Mouse (Mus musculus): ENCODE results near the gene Abcc6. TPM values are rescaled to one million over a fixed set of nuclear protein-coding genes. Genes with fewer than 3 reads are reported as not detected.

Abcc6 gene
- total and polyA plus RNA-seq, 2 experiments from 2014 or later = 0.55 to 0.58 TPM

DNA sequence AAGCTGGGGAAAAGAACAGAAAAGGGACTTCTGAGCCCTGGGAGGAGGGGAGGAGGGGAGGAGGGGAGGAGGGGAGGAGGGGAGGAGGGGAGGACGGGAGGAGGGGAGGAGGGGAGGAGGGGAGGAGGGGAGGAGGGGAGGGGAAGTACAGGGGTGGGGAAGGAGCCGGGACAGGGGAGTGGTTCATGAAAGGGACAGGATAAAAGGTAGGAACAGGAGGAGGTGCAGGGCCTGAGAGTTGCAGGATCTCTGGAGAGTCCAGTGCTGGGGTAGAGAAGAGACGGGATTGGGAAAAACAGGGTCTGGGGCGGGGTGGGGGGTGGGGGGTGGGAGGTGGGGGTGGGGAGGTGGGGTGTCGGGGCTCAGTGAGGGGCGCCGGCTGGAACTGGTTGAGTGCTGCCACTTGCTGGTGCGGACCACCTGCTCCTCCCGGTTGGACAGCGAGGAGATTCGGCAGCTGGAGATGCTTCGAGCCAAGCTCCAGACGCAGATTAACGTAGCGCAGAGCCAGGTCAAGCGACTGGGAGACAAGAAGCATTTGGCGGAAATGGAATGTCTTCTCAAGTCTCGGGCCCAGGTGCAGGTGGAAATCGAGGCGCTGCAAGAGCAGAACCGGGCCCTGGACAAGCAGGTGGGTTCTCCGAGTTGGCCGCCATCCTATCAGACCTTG lies 101.3 kb downstream of the Abcc6 start:
- no peak for TF ChIP-seq CTCF (IDR thresholded peaks at IDR 0.05; ENCODE audit: low read depth)

DNA sequence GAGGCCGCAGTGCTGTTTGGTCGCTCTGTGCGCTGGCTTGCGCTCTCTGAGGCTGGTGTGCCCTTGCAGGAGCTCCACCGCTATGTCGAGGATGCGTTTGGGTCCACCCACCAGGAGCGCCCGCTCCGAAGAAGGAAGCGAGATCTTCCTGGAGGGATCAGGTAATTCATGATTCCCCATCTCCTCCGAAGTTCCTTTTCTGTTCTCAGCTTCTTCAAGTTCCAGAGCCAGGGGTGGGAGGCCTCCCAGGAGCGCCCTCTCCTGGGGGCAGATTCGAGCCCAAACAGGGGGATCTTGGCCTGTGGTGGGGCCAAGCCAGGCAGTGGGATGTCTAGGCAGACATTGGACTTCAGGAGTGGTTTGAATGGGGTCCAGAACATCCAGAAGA lies 105.7 kb downstream of the Abcc6 start:
- Histone ChIP-seq H3K4me2 (ENCODE audit: low read depth, low read length) (peak overlapping the region; percentile 74), H3K9me3 (ENCODE audit: low read length) (0 out of 2 replicates have a peak, but pooled peaks cover 2% of the 10 kb centered on the region), H3K4me1 (ENCODE audit: insufficient read depth, low read length) (peaks cover 5% of the 10 kb centered on the region; the same call in 1 of the 2 replicates), H3K27ac (peak overlapping the region; percentile 4; the same call in 1 of the 2 replicates), H3K27me3 (ENCODE audit: insufficient read depth, low read length) (0 out of 2 replicates have a peak, but pooled peaks cover 3% of the 10 kb centered on the region), H3K36me3 (ENCODE audit: insufficient read depth, low read length) (no peaks in the 10 kb centered on the region), H3K4me3 (ENCODE audit: low read length) (peak overlapping the region; percentile 45), H3K9ac (replicated peaks; ENCODE audit: low read length) (no peak overlapping the region)
- peak; percentile 45 for TF ChIP-seq CTCF (IDR thresholded peaks at IDR 0.05; ENCODE audit: low read depth)
- ATAC-seq = no peak
- DNase-seq (ENCODE audit: low spot score) = no peak
- 17% methylated on average over 14 of the region's 14 CpGs for WGBS

More for the DNA sequence above, 101.3 kb downstream of the Abcc6 start:
- no peak overlapping the region for H3K27ac ChIP-seq
- WGBS = 15% methylated on average over 17 of the region's 23 CpGs
- peak overlapping the region; percentile 35 for H3K4me2 ChIP-seq (ENCODE audit: low read depth, low read length)
- H3K4me1 ChIP-seq (ENCODE audit: insufficient read depth, low read length) = peaks cover 2% of the 10 kb centered on the region; the same call in 1 of the 2 replicates
- no peak overlapping the region for H3K9ac ChIP-seq (replicated peaks; ENCODE audit: low read length)
- 0 out of 2 replicates have a peak, but pooled peaks cover 5% of the 10 kb centered on the region for H3K9me3 ChIP-seq (ENCODE audit: low read length)
- no peaks in the 10 kb centered on the region for H3K36me3 ChIP-seq (ENCODE audit: insufficient read depth, low read length)
- H3K4me3 ChIP-seq (ENCODE audit: low read length) = no peak overlapping the region
- DNase-seq (ENCODE audit: low spot score) (peak; percentile 51), ATAC-seq (peak; percentile 18; the same call in 1 of the 2 replicates)
- 0 out of 2 replicates have a peak, but pooled peaks cover 3% of the 10 kb centered on the region for H3K27me3 ChIP-seq (ENCODE audit: insufficient read depth, low read length)

DNA sequence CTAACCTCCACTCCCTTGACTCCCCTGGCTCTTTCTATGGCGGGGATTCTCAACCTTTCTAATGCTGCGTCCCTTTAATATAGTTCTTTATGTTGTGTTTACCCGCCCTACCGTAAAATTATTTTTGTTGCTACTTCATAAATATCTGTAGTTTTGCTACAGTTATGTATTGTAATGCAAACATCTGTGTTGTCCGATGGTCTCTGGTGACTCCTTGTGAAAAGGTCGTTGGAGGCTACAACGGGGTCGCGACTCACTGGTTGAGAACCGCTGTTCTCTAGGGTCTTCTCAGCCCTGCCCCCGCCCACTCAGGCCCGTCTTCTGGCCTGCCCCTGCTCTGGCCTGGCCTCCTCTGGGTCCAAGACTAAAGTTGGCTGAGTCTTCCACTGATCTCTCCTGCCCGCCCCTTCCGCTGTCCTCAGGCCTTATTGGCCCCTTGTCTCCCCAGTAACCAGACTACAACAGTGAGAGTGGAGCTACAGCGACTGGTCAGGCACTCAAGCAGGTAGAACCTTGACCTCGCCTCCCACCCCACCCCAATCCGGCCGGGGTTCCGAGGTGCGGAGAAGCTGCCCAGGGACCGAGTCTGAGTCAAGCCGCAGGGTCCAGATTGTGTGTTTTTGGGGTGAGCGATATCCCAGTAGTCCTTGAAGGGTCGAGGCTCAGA lies 106.2 kb downstream of the Abcc6 start, which contains the start of gene Ccdc114:
Gene Ccdc114, plus strand, starts transcription at position 311 of the 667 bp plus-strand sequence.
- Histone ChIP-seq H3K4me2 (ENCODE audit: low read depth, low read length) (peak within 1 kb of the TSS; percentile 74), H3K27ac (peak within 1 kb of the TSS; percentile 87), H3K9me3 (ENCODE audit: low read length) (0 out of 2 replicates have a peak, but pooled peaks cover 2% of the 10 kb centered on the region), H3K36me3 (ENCODE audit: insufficient read depth, low read length) (no peaks in the 10 kb centered on the region), H3K4me3 (ENCODE audit: low read length) (peak within 1 kb of the TSS; percentile 45), H3K27me3 (ENCODE audit: insufficient read depth, low read length) (0 out of 2 replicates have a peak, but pooled peaks cover 3% of the 10 kb centered on the region), H3K4me1 (ENCODE audit: insufficient read depth, low read length) (peaks cover 5% of the 10 kb centered on the region; the same call in 1 of the 2 replicates), H3K9ac (replicated peaks; ENCODE audit: low read length) (peak within 1 kb of the TSS; percentile 53)
- WGBS = 4% methylated on average over 24 of the region's 24 CpGs
- ATAC-seq (peak; percentile 76), DNase-seq (ENCODE audit: low spot score) (peak; percentile 62)
- no peak for TF ChIP-seq CTCF (IDR thresholded peaks at IDR 0.05; ENCODE audit: low read depth)

DNA sequence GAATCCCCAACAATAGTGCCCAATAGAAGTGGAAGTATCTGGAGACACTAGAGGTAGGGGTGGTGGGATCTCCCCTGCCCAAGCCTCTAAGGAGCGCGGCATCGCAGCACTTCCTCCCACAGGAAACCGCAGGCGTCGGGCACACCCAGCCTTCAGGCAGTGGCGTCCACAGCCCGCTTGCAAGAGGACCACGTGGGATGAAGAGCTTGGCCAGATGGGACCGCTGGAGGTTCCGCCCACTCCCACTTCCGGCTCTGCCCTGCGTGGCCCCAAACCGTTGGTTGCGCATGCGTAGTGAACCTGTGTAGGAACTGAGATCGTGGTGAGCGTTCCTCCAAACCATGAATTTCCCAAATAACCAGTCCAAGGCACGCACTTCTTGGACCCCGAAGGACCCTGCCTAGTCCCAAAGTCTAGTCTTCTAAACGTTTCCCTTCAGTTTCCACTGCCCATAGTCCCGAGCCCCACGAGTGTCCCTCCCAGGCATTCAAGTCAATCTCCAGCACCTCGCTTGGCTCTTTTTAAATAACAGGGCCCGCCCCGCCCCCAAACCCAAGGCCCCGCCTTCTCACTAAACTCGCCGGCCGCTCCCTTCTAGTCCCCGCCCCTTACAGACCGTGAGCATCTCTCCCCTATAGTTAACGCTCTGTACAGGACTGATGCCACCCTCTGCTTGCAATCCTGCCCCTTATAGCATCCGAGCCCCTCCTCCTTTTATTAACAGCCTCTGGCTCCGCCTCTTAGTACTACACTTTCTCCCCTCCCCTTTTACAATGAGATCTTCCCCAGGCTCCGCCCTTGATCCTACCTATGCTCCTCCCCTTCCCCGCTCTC lies 107.0 kb downstream of the Abcc6 start:
- H3K4me2 ChIP-seq (ENCODE audit: low read depth, low read length) = peak overlapping the region; percentile 74
- peak overlapping the region; percentile 45 for H3K4me3 ChIP-seq (ENCODE audit: low read length)
- peak overlapping the region; percentile 87 for H3K27ac ChIP-seq
- TF ChIP-seq CTCF (IDR thresholded peaks at IDR 0.05; ENCODE audit: low read depth) = no peak
- H3K4me1 ChIP-seq (ENCODE audit: insufficient read depth, low read length) = peaks cover 5% of the 10 kb centered on the region; the same call in 1 of the 2 replicates
- 0 out of 2 replicates have a peak, but pooled peaks cover 2% of the 10 kb centered on the region for H3K9me3 ChIP-seq (ENCODE audit: low read length)
- H3K27me3 ChIP-seq (ENCODE audit: insufficient read depth, low read length) = 0 out of 2 replicates have a peak, but pooled peaks cover 2% of the 10 kb centered on the region
- H3K36me3 ChIP-seq (ENCODE audit: insufficient read depth, low read length) = no peaks in the 10 kb centered on the region
- under 1% methylated on average over 37 of the region's 37 CpGs for WGBS
- peak; percentile 98 for DNase-seq (ENCODE audit: low spot score)
- peak overlapping the region; percentile 53 for H3K9ac ChIP-seq (replicated peaks; ENCODE audit: low read length)
- peak; percentile 89 for ATAC-seq

DNA sequence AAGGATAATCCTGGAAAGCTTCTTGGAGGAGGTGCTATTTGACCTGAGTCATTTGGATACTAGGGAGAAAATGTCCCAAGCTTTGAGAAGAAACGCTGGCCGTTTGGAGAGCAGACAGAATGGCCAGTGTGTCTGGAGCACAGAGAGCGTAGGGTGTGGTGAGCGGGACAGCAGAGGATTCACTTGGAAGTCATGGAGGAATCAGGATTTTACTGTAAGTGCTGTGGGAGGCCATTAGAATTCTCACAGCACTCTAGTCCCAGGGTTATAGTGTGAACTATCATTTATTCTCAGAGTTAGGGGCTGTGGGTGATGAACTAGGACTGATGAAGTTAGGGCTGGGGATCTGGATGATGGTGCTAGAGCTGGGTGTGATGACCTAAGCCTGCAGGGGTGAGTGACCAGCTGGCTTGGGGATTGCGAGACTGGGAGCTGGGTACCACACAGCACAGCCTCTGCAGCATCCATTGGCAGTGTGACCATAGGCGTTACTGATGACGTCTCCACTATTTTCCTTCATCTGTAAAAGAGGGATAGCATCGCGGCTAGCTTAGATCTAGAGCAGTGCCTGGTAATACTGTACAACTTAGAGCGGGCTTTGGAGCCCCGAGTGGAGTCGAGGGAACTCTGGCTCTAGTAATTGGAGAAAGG lies 108.0 kb downstream of the Abcc6 start:
- Histone ChIP-seq H3K9ac (replicated peaks; ENCODE audit: low read length) (no peak overlapping the region), H3K36me3 (ENCODE audit: insufficient read depth, low read length) (no peaks in the 10 kb centered on the region), H3K4me1 (ENCODE audit: insufficient read depth, low read length) (peaks cover 11% of the 10 kb centered on the region), H3K27ac (peak overlapping the region; percentile 87; the same call in 1 of the 2 replicates), H3K9me3 (ENCODE audit: low read length) (no peaks in the 10 kb centered on the region), H3K4me3 (ENCODE audit: low read length) (no peak overlapping the region), H3K4me2 (ENCODE audit: low read depth, low read length) (no peak overlapping the region; the same call in 1 of the 2 replicates), H3K27me3 (ENCODE audit: insufficient read depth, low read length) (no peaks in the 10 kb centered on the region)
- DNase-seq (ENCODE audit: low spot score) (no peak), ATAC-seq (no peak)
- 84% methylated on average over 12 of the region's 12 CpGs for WGBS
- TF ChIP-seq CTCF (IDR thresholded peaks at IDR 0.05; ENCODE audit: low read depth) = no peak
